In the genomic region with DNA sequence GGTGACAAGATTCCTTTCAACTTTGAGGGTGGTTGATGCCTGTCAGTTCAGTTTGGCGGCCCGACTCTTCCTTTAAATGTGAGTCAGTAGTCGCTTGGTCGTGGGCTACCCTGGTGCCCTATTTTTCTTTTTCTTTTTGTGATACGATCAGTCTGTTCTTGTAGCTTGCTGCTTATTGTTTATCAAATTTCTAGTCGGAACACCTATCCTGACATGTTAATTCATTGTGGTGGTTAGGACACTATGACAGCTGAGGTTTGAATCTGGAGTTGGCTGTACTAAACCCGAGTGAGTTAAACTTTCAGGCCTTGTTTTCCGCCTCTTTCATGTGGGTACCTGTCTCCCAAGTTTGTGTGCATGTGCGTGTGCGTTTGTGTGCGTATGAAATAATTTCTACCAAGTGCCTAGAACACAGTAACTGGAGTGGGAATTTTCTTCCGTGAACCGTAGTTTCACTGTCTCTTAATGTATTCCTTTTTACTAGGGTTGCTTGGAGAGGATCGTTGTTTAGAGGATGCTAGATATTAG, we compare ENCODE assay signal across 8 mouse cellular contexts. TPM values are rescaled to one million over a fixed set of nuclear protein-coding genes. Genes with fewer than 3 reads are reported as not detected.
DNase-seq lines count a peak whose midpoint lies in the region; ATAC-seq and TF ChIP-seq lines count a peak whose summit lies in the region.

No protein-coding gene starts in this region.

- H3K4me1 ChIP-seq in kidney, adult 2 months (ENCODE audit: control insufficient read depth, insufficient read depth, low read length), result peaks cover 2% of the 10 kb centered on the region; the same call in 1 of the 2 replicates
- no peaks in the 10 kb centered on the region for H3K4me1 ChIP-seq in ES-E14 (ENCODE audit: control insufficient read depth in 2 of 2, insufficient read depth in 2 of 2, low read length in 2 of 2, poor library complexity in 1 of 2)
- peaks cover 28% of the 10 kb centered on the region for H3K4me1 ChIP-seq in forebrain, embryonic 15.5 days

- no peaks in the 10 kb centered on the region for H3K27me3 ChIP-seq in kidney, adult 2 months (replicated peaks; ENCODE audit: control insufficient read depth, insufficient read depth, low read length)
- no peaks in the 10 kb centered on the region for H3K27me3 ChIP-seq in forebrain, embryonic 15.5 days

- no peaks in the 10 kb centered on the region for H3K9me3 ChIP-seq in ES-E14 (ENCODE audit: control insufficient read depth, insufficient read depth, low read depth, low read length)
- no peaks in the 10 kb centered on the region for H3K9me3 ChIP-seq in forebrain, embryonic 15.5 days

- no peak for ATAC-seq in forebrain, embryonic 15.5 days (replicated peaks)

- no peak for DNase-seq in kidney, adult 2 months
- no peak for DNase-seq in kidney, adult 11 months
- no peak for DNase-seq in ES-E14 (ENCODE audit: low read depth, low spot score)
- DNase-seq in frontal cortex, adult 2 months (ENCODE audit: extremely low spot score in 1 of 2, low spot score in 1 of 2), result no peak
- DNase-seq in adrenal gland, postnatal 14 days, result no peak
- no peak for DNase-seq in urinary bladder, postnatal 4 days (ENCODE audit: low spot score in 2 of 2)

- H3K36me3 ChIP-seq in kidney, adult 2 months (ENCODE audit: control insufficient read depth, insufficient read depth, low read length), result peaks cover under 1% of the 10 kb centered on the region; the same call in 1 of the 2 replicates
- H3K36me3 ChIP-seq in ES-E14 (ENCODE audit: control insufficient read depth, insufficient read depth, low read length, poor library complexity, severe bottlenecking) (peaks cover 12% of the 10 kb centered on the region), macrophage (ENCODE audit: inconsistent target) (peaks cover 13% of the 10 kb centered on the region; the same call in 1 of the 2 replicates)
- peaks cover 25% of the 10 kb centered on the region for H3K36me3 ChIP-seq in forebrain, embryonic 15.5 days

- peak overlapping the region; percentile 55 for H3K4me2 ChIP-seq in forebrain, embryonic 15.5 days (replicated peaks)

- in situ Hi-C loops in ES-E14 (cut with MboI; ENCODE audit: low sequenced_read_pairs in 2 of 2, unreplicated experiment in 2 of 2), result no loop called here

- peak overlapping the region; percentile 58; the same call in 1 of the 2 replicates for H3K27ac ChIP-seq in kidney, adult 2 months (ENCODE audit: insufficient read depth, low read depth, low read length)
- H3K27ac ChIP-seq in ES-E14 (ENCODE audit: insufficient read depth, low read depth, low read length, poor library complexity, severe bottlenecking) (peak overlapping the region; percentile 89; the same call in 1 of the 2 replicates), macrophage (no peak overlapping the region; the same call in 1 of the 2 replicates)
- peak overlapping the region; percentile 82; the same call in 1 of the 2 replicates for H3K27ac ChIP-seq in forebrain, embryonic 15.5 days (replicated peaks)

- no peak for TF ChIP-seq POLR2A in kidney, adult 2 months (IDR thresholded peaks at IDR 0.05; ENCODE audit: low read depth, low read length)

- H3K79me2 ChIP-seq in macrophage (ENCODE audit: inconsistent target), result peaks cover 79% of the 10 kb centered on the region

- WGBS in kidney, adult 2 months, result under 1% methylated on average over 14 of the region's 14 CpGs
- 4% methylated on average over 14 of the region's 14 CpGs for WGBS in forebrain, embryonic 15.5 days
- 2% methylated on average over 14 of the region's 14 CpGs for whole genome bisulfite sequencing in macrophage (ENCODE audit: missing documents)

- peak overlapping the region; percentile 90 for H3K4me3 ChIP-seq in kidney, adult 2 months (ENCODE audit: insufficient read depth, low read depth, low read length)
- peak overlapping the region; percentile 93 to 95 for H3K4me3 ChIP-seq in ES-E14 (ENCODE audit: insufficient read depth in 1 of 2, low read depth in 1 of 2, low read length in 2 of 2, poor library complexity in 1 of 2, severe bottlenecking in 1 of 2)
- peak overlapping the region; percentile 74 for H3K4me3 ChIP-seq in forebrain, embryonic 15.5 days
- H3K4me3 ChIP-seq in macrophage (ENCODE audit: inconsistent target), result peak overlapping the region; percentile 68

- peak overlapping the region; percentile 96 for H3K9ac ChIP-seq in ES-E14 (ENCODE audit: insufficient read depth, low read depth, low read length, poor library complexity, severe bottlenecking)
- H3K9ac ChIP-seq in forebrain, embryonic 15.5 days (replicated peaks), result peak overlapping the region; percentile 85

- TF ChIP-seq CTCF in kidney, adult 2 months (conservative IDR thresholded peaks at IDR 0.05; ENCODE audit: insufficient read depth, insufficient read length, low read depth, low read length), result no peak

TF ChIP-seq in ES-E14, 5 proteins besides CTCF, POLR2A, EP300 and RAD21:
- TF ChIP-seq HCFC1 (IDR thresholded peaks at IDR 0.05; ENCODE audit: borderline replicate concordance, insufficient read depth, low read length) (no peak), CHD2 (IDR thresholded peaks at IDR 0.05; ENCODE audit: low read depth, low read length) (no peak), MAFK (IDR thresholded peaks at IDR 0.05; ENCODE audit: insufficient read depth, low read depth, low read length) (no peak), ZC3H11A (IDR thresholded peaks at IDR 0.05; ENCODE audit: borderline replicate concordance, low read depth, low read length) (no peak), ZNF384 (IDR thresholded peaks at IDR 0.05; ENCODE audit: low read depth, low read length) (no peak)
TF ChIP-seq in ES-E14: peak in this region for 0.

RNA-seq across cellular contexts. Expression of a gene that starts 0.7 kb away (rescaled TPM):
- polyA plus RNA-seq in kidney, adult 2 months (2012; rRNA removed), result 84.0 and 89.7 TPM in 2 replicates
- 99.5 and 101 TPM in 2 replicates for total RNA-seq in ES-E14 (2012; rRNA removed)
- 187 and 192 TPM in 2 replicates for polyA plus RNA-seq in forebrain, embryonic 15.5 days (2015; fragmentation: Nextera tagmentation; extraction: Ambion mirVana)
- total RNA-seq in macrophage (2018; cell fraction: chromatin; rRNA removed), result 1,000 to 10,000 TPM in 4 of 26 experiments, 100 to 1,000 TPM in 22; 486 to 1,281 (median 796) TPM
- total RNA-seq in macrophage (2018; cell fraction: cytosol; rRNA removed), result 10 to 100 TPM; 49.8 to 90.5 (median 68.6) TPM
- total RNA-seq in macrophage (2018; cell fraction: nucleus; rRNA removed), result 1,000 to 10,000 TPM in 2 of 26 experiments, 100 to 1,000 TPM in 24; 352 to 1,871 (median 566) TPM
- 68.7 to 115 TPM (median 96.9 TPM) in 3 replicates for polyA plus RNA-seq in macrophage (2018)
- polyA plus RNA-seq in frontal cortex, adult 2 months (2012; rRNA removed), result 128 and 139 TPM in 2 replicates
- total RNA-seq in adrenal gland, postnatal 14 days (2021), result 110 and 120 TPM in 2 replicates

RNA-seq across cellular contexts. Expression of a gene that starts 13.3 kb away (rescaled TPM):
- 238 and 291 TPM in 2 replicates for polyA plus RNA-seq in kidney, adult 2 months (2012; rRNA removed)
- total RNA-seq in ES-E14 (2012; rRNA removed), result 77.3 and 125 TPM in 2 replicates
- polyA plus RNA-seq in forebrain, embryonic 15.5 days (2015; fragmentation: Nextera tagmentation; extraction: Ambion mirVana), result 249 and 250 TPM in 2 replicates
- total RNA-seq in macrophage (2018; cell fraction: chromatin; rRNA removed), result 10 to 100 TPM in 24 of 26 experiments, 1 to 10 TPM in 2; 5.7 to 29.3 (median 15.9) TPM
- 10 to 100 TPM; 22.3 to 39.5 (median 32.9) TPM for total RNA-seq in macrophage (2018; cell fraction: cytosol; rRNA removed)
- total RNA-seq in macrophage (2018; cell fraction: nucleus; rRNA removed), result 10 to 100 TPM; 16.5 to 42.0 (median 25.1) TPM
- 14.9 to 33.7 TPM (median 26.6 TPM) in 3 replicates for polyA plus RNA-seq in macrophage (2018)
- 124 and 140 TPM in 2 replicates for polyA plus RNA-seq in frontal cortex, adult 2 months (2012; rRNA removed)
- total RNA-seq in adrenal gland, postnatal 14 days (2021), result 102 and 111 TPM in 2 replicates

RNA-seq across cellular contexts. Expression of a gene that starts 16.3 kb away (rescaled TPM):
- 51.4 and 59.4 TPM in 2 replicates for polyA plus RNA-seq in kidney, adult 2 months (2012; rRNA removed)
- 66.3 and 73.2 TPM in 2 replicates for total RNA-seq in ES-E14 (2012; rRNA removed)
- polyA plus RNA-seq in forebrain, embryonic 15.5 days (2015; fragmentation: Nextera tagmentation; extraction: Ambion mirVana), result 130 and 133 TPM in 2 replicates
- total RNA-seq in macrophage (2018; cell fraction: chromatin; rRNA removed), result 100 to 1,000 TPM; 163 to 373 (median 250) TPM
- 10 to 100 TPM; 28.8 to 50.4 (median 38.5) TPM for total RNA-seq in macrophage (2018; cell fraction: cytosol; rRNA removed)
- total RNA-seq in macrophage (2018; cell fraction: nucleus; rRNA removed), result 100 to 1,000 TPM in 24 of 26 experiments, 10 to 100 TPM in 2; 96.6 to 222 (median 140) TPM
- polyA plus RNA-seq in macrophage (2018), result 32.3 to 65.9 TPM (median 61.9 TPM) in 3 replicates
- 111 and 130 TPM in 2 replicates for polyA plus RNA-seq in frontal cortex, adult 2 months (2012; rRNA removed)
- total RNA-seq in adrenal gland, postnatal 14 days (2021), result 77.9 and 90.8 TPM in 2 replicates

RNA-seq across cellular contexts. Expression of a gene that starts 16.7 kb away (rescaled TPM):
- polyA plus RNA-seq in kidney, adult 2 months (2012; rRNA removed), result 105 and 110 TPM in 2 replicates
- total RNA-seq in ES-E14 (2012; rRNA removed), result 45.9 and 51.2 TPM in 2 replicates
- 27.4 and 33.9 TPM in 2 replicates for polyA plus RNA-seq in forebrain, embryonic 15.5 days (2015; fragmentation: Nextera tagmentation; extraction: Ambion mirVana)
- 10 to 100 TPM in 15 of 26 experiments, 1 to 10 TPM in 11; 3.2 to 23.5 (median 12.1) TPM for total RNA-seq in macrophage (2018; cell fraction: chromatin; rRNA removed)
- total RNA-seq in macrophage (2018; cell fraction: cytosol; rRNA removed), result 100 to 1,000 TPM in 2 of 26 experiments, 10 to 100 TPM in 24; 58.3 to 105 (median 84.5) TPM
- total RNA-seq in macrophage (2018; cell fraction: nucleus; rRNA removed), result 10 to 100 TPM in 25 of 26 experiments, 1 to 10 TPM in 1; 8.6 to 64.0 (median 37.8) TPM
- 70.7 to 93.4 TPM (median 87.5 TPM) in 3 replicates for polyA plus RNA-seq in macrophage (2018)
- polyA plus RNA-seq in frontal cortex, adult 2 months (2012; rRNA removed), result 16.9 and 18.1 TPM in 2 replicates
- 44.7 and 45.9 TPM in 2 replicates for total RNA-seq in adrenal gland, postnatal 14 days (2021)

RNA-seq across cellular contexts. Expression of a gene that starts 17.0 kb away (rescaled TPM):
- polyA plus RNA-seq in kidney, adult 2 months (2012; rRNA removed), result 0.39 TPM in 1 of 2 replicates, not detected in the other
- total RNA-seq in ES-E14 (2012; rRNA removed), result 8.5 and 8.9 TPM in 2 replicates
- polyA plus RNA-seq in forebrain, embryonic 15.5 days (2015; fragmentation: Nextera tagmentation; extraction: Ambion mirVana), result 1.5 and 2.5 TPM in 2 replicates
- 1 to 10 TPM in 10 of 26 experiments, not detected in 16; 2.8 to 8.1 (median 3.6) TPM for total RNA-seq in macrophage (2018; cell fraction: chromatin; rRNA removed)
- total RNA-seq in macrophage (2018; cell fraction: cytosol; rRNA removed), result not detected
- total RNA-seq in macrophage (2018; cell fraction: nucleus; rRNA removed), result 1 to 10 TPM in 4 of 26 experiments, not detected in 22; 2.2 to 3.7 (median 2.5) TPM
- not detected in 3 replicates for polyA plus RNA-seq in macrophage (2018)
- 0.34 and 0.92 TPM in 2 replicates for polyA plus RNA-seq in frontal cortex, adult 2 months (2012; rRNA removed)
- 2.3 and 2.4 TPM in 2 replicates for total RNA-seq in adrenal gland, postnatal 14 days (2021)
